Mouse (Mus musculus) stomach, embryonic 16.5 days (tissue): Measurements from ENCODE around the gene Ptprj. TPM values are rescaled to one million over a fixed set of nuclear protein-coding genes. Genes with fewer than 3 reads are reported as not detected.
"Not testable (repeated sequence)": the region's sequence is repeated elsewhere in the genome, so short reads cannot be mapped to it uniquely, and the experiment has no call there.

Experiments
- ATAC-seq: fragments of 200-750 bp; cut with Nextera tagmentation; 2 replicates; pipeline ENCODE4 v1.8.0; 2017; ENCODE audit warnings: moderate number of reproducible peaks, moderate TSS enrichment; ENCODE audit not compliant: insufficient read depth, low FRiP score
- H3K27ac ChIP-seq: fragments of 300-500 bp; sonication (generic); 2 replicates; pipeline ENCODE4 v1.5.1; 2014; ENCODE audit warnings: low read length
- H3K27me3 ChIP-seq: fragments of 300-500 bp; sonication (generic); 2 replicates; pipeline ENCODE4 v1.6.1; 2014; ENCODE audit warnings: low read length, control low read depth, mixed read lengths; ENCODE audit not compliant: control insufficient read depth, insufficient read depth
- H3K36me3 ChIP-seq: fragments of 300-500 bp; sonication (generic); 2 replicates; pipeline ENCODE4 v1.6.1; 2014; ENCODE audit warnings: low read length; ENCODE audit not compliant: control insufficient read depth, insufficient read depth
- H3K4me1 ChIP-seq: fragments of 300-500 bp; sonication (generic); 2 replicates; pipeline ENCODE4 v1.6.1; 2014; ENCODE audit warnings: low read length, control low read depth, mixed read lengths; ENCODE audit not compliant: control insufficient read depth, insufficient read depth
- H3K4me2 ChIP-seq: fragments of 300-500 bp; sonication (generic); 2 replicates; pipeline ENCODE4 v1.6.1; 2014; ENCODE audit warnings: low read depth, low read length, mixed read lengths
- H3K4me3 ChIP-seq: fragments of 300-500 bp; sonication (generic); replicated peaks from 2 replicates; pipeline ENCODE4 v1.5.1; 2014; ENCODE audit warnings: mild to moderate bottlenecking, low read length
- H3K9ac ChIP-seq: fragments of 300-500 bp; sonication (generic); 2 replicates; pipeline ENCODE4 v1.6.1; 2014; ENCODE audit warnings: low read length
- H3K9me3 ChIP-seq: fragments of 300-500 bp; sonication (generic); replicated peaks from 2 replicates; pipeline ENCODE4 v1.6.1; 2016; ENCODE audit warnings: low read length, control low read depth; ENCODE audit not compliant: control insufficient read depth
- WGBS: fragments of 180-500 bp; shearing (Covaris S2); extraction: QIAGEN DNeasy Blood & Tissue Kit; methylation state at CpG from one replicate; pipeline ENCODE4 v1.1.7; 2014; 5-methylcytosine and 5-hydroxymethylcytosine counted together
- polyA plus RNA-seq: library from polyadenylated mRNA; unstranded; fragments of >200 nt; fragmentation: Nextera tagmentation; extraction: Ambion mirVana; gene quantifications from 2 replicates; pipeline ENCODE4 v1.2.1, GENCODE M21; 2015

Gene Ptprj
- polyA plus RNA-seq, 1 experiment from 2014 or later, result 5.0 TPM

DNA sequence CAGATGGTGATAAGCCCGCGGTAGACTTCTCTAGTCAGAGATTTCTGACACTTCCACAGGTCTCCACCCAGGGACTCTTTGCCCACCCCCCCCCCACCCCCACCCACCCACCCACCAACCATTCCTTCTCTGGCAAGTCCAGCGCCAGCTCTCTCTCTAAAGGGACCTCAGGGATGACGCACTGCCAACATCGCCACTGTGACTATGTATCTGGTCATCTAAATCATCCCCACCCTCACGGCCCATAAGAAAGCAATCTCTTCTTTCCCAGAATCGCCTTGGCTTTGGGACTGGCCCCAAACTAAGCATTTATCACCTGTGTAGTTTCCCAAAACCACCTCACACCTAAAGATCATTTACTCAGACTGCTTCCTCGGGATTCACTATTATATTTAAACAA is 5.9 kb downstream of the Ptprj start:
- Histone ChIP-seq H3K36me3 (no peaks in the 10 kb centered on the region), H3K4me2 (peak overlapping the region; percentile 20), H3K4me3 (no peak overlapping the region), H3K4me1 (peaks cover 6% of the 10 kb centered on the region; the same call in 1 of the 2 replicates), H3K9ac (no peak overlapping the region), H3K27me3 (no peaks in the 10 kb centered on the region), H3K27ac (no peak overlapping the region; the same call in 1 of the 2 replicates), H3K9me3 (no peaks in the 10 kb centered on the region)
- ATAC-seq, result no peak
- WGBS, result 64% methylated on average over 8 of the region's 8 CpGs

DNA sequence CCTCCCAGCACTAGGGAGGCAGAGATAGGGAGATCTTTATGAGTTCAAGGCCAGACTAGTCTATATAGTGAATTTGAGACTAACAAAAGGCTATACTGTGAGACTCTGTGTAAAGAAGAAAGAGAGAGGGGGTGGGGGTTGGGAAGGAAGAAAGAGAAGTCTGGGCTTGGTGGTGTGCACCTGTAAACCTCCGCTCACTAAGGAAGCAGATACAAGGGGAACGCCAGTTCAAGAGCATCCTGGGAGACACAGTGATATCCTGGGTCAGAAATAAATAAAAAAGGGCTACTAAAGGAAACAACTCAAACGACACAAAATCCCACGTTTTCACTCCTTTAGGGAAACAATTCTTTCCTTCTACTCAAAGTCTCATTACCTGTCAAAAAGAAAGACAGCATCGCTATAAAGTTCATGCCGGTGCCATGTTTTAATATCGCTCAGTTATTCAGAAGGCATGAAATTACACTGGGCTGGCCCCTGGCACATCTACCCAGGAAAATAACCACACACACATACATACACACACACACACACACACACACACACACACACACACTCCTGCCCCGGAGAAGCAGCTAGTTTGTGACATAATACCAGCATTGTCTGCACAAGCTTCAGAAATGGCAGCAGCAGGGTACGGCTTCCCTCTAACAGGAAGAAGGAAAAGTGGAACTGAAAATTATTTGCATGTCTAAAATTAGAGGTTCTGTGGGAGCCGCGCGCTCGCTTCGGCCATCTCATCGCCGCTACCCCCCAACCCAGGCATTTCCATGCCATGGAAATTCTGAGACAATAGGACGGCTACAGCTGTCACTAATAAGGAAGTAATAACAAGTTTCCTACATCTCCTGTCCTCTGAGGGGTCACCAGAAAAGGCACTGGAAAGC is 6.6 kb downstream of the Ptprj start:
- H3K27ac ChIP-seq, result no peak overlapping the region; the same call in 1 of the 2 replicates
- H3K27me3 ChIP-seq, result no peaks in the 10 kb centered on the region
- peaks cover 3% of the 10 kb centered on the region; the same call in 1 of the 2 replicates for H3K4me1 ChIP-seq
- H3K9me3 ChIP-seq, result no peaks in the 10 kb centered on the region
- peak; percentile 34; the same call in 1 of the 2 replicates for ATAC-seq
- H3K4me2 ChIP-seq, result peak overlapping the region; percentile 20
- H3K36me3 ChIP-seq, result no peaks in the 10 kb centered on the region
- H3K4me3 ChIP-seq, result no peak overlapping the region
- no peak overlapping the region for H3K9ac ChIP-seq
- WGBS, result 70% methylated on average over 17 of the region's 17 CpGs

DNA sequence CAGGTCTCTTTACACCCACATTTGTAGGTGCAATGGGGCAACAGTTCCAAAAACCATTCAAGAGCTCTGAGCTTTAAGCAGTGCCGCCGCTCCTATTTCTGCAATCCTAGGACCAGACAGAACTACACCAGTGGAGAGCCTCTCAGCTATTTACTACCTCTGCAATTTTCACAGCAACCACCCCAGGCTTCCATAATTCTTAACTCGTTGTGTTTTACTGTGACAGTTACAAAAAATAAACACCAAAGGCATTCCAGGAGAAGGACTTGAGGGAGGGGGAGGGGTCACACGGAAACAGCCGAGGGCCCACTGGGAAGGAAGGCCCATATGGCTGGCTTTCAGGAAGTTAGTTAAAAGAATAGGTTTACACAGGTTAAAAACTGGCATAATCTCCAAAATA is 8.3 kb downstream of the Ptprj start:
- no peak overlapping the region for H3K4me3 ChIP-seq
- 44% methylated on average over 5 of the region's 5 CpGs for WGBS
- no peaks in the 10 kb centered on the region for H3K9me3 ChIP-seq
- H3K36me3 ChIP-seq, result no peaks in the 10 kb centered on the region
- no peak overlapping the region for H3K9ac ChIP-seq
- ATAC-seq, result no peak
- H3K4me2 ChIP-seq, result no peak overlapping the region
- H3K27me3 ChIP-seq, result no peaks in the 10 kb centered on the region
- no peaks in the 10 kb centered on the region for H3K4me1 ChIP-seq
- no peak overlapping the region for H3K27ac ChIP-seq

DNA sequence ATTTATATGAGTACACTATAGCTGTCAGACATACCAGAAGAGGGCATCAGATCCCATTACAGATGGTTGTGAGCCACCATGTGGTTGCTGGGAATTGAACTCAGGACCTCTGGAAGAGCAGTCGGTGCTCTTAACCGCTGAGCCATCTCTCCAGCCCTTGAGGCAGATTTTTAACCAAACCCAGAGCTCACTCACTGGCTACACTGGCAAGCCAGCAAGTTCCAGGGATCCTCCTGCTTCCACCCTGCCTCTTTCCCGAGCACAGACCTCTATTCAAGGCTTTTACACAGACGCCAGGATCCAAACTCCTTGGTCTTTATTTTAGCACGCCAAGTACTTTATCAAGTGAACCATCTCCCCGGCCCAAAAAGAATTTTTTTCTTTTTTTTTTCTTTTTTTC is 9.0 kb downstream of the Ptprj start:
- 90% methylated on average over 6 of the region's 6 CpGs for WGBS
- H3K9me3 ChIP-seq, H3K27ac ChIP-seq, H3K4me2 ChIP-seq, ATAC-seq, H3K4me1 ChIP-seq, H3K27me3 ChIP-seq, H3K9ac ChIP-seq, H3K36me3 ChIP-seq, H3K4me3 ChIP-seq: not testable (repeated sequence)

DNA sequence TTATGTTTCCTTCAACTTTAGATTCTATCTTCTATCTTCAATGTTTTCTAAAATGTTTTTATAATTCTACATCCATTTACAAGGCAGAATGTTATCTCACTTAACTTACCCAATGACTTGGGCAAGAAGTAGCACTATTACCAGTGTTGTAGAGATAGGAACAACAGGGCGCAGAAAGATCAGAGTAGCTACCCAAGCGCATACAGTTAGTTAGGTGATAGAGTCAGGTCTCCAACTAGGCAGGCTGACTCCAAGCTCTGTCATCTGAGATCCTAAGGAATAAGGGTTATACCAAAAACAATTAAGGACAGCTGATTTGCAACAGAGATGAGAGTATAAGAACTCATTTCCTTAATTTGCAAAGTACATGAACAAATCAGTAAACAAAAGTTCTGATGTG is 9.6 kb downstream of the Ptprj start:
- no peak for ATAC-seq
- Histone ChIP-seq H3K36me3 (no peaks in the 10 kb centered on the region), H3K4me1 (0 out of 2 replicates have a peak, but pooled peaks cover 5% of the 10 kb centered on the region), H3K9me3 (no peaks in the 10 kb centered on the region), H3K4me2 (no peak overlapping the region), H3K9ac (no peak overlapping the region), H3K27ac (no peak overlapping the region), H3K27me3 (no peaks in the 10 kb centered on the region), H3K4me3 (no peak overlapping the region)
- 91% methylated on average over 2 of the region's 2 CpGs for WGBS

DNA sequence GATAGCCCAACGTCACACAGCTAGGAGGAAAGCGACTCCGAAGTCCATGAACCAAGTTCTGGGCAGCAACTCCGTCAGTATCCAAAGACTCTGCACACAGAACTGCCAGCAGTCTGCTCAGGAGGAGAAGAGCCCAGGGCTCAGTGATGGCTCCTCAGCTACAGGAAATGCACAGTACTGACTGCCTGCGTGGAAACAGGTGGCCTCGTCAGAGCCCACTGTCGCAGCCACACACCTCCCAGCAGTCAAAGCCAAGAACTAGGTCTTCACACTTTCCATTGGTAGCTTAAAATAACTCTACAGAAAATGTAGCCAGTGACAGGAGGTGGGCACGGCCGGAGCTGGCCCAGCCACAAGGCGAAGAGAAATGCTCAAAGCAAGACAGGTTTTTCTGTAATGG is 10.2 kb downstream of the Ptprj start:
- H3K4me2 ChIP-seq, result no peak overlapping the region
- H3K4me1 ChIP-seq, result 0 out of 2 replicates have a peak, but pooled peaks cover 5% of the 10 kb centered on the region
- H3K9ac ChIP-seq, result no peak overlapping the region
- no peaks in the 10 kb centered on the region for H3K36me3 ChIP-seq
- no peak overlapping the region for H3K27ac ChIP-seq
- 81% methylated on average over 10 of the region's 10 CpGs for WGBS
- H3K4me3 ChIP-seq, result no peak overlapping the region
- ATAC-seq, result no peak
- H3K9me3 ChIP-seq, result no peaks in the 10 kb centered on the region
- no peaks in the 10 kb centered on the region for H3K27me3 ChIP-seq

DNA sequence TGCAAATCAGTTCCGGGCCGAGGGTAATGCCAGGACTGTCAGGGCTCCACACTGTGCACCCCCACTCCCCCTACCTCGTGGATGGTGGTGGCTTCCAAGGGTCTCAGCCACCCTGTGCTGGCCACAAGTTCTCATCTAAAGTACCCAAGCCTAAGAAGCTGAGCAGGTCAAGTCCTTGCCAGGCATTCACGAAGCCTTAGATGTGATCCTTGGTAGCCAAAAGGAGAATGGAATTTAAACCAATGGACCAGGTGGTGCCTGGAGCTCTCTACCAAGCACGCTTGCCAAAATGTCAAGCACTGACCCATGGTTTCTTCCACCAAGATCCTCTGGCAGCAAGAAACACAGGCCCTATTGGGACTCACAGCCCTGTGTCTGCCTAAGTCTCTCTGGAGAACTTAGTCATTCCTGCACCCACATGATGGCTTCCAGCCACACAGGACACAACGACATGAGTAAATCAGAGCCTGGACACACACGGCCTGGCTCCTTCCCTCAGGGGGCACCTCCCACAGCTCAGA is 11.4 kb downstream of the Ptprj start:
- Histone ChIP-seq H3K27me3 (no peaks in the 10 kb centered on the region), H3K36me3 (no peaks in the 10 kb centered on the region), H3K9ac (no peak overlapping the region), H3K9me3 (no peaks in the 10 kb centered on the region), H3K4me2 (no peak overlapping the region), H3K4me1 (0 out of 2 replicates have a peak, but pooled peaks cover 5% of the 10 kb centered on the region), H3K27ac (no peak overlapping the region), H3K4me3 (no peak overlapping the region)
- WGBS, result 81% methylated on average over 7 of the region's 7 CpGs
- no peak for ATAC-seq

DNA sequence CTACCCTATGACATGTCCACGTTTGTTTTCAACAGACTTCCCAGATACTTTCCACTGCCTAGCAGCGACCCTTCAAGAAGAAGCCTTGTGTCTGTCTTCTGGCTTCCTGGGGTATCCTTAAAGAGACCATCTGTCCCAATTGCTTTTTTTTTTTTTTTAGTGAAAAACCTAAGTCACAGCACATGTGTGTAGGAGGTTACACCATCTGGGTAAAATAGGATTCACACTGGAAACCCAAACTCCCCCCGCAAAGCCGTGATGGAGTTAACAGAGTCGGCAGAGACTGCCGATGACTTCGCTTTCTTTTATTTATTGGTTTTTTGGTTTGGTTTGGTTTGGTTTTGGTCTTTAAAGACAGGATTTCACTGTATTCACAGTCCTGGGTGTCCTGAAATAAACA is 12.4 kb downstream of the Ptprj start:
- no peaks in the 10 kb centered on the region for H3K9me3 ChIP-seq
- H3K4me2 ChIP-seq, result no peak overlapping the region
- no peak overlapping the region for H3K4me3 ChIP-seq
- ATAC-seq, result no peak
- WGBS, result 84% methylated on average over 7 of the region's 7 CpGs
- 0 out of 2 replicates have a peak, but pooled peaks cover 5% of the 10 kb centered on the region for H3K4me1 ChIP-seq
- no peaks in the 10 kb centered on the region for H3K27me3 ChIP-seq
- no peaks in the 10 kb centered on the region for H3K36me3 ChIP-seq
- H3K27ac ChIP-seq, result no peak overlapping the region
- H3K9ac ChIP-seq, result no peak overlapping the region

DNA sequence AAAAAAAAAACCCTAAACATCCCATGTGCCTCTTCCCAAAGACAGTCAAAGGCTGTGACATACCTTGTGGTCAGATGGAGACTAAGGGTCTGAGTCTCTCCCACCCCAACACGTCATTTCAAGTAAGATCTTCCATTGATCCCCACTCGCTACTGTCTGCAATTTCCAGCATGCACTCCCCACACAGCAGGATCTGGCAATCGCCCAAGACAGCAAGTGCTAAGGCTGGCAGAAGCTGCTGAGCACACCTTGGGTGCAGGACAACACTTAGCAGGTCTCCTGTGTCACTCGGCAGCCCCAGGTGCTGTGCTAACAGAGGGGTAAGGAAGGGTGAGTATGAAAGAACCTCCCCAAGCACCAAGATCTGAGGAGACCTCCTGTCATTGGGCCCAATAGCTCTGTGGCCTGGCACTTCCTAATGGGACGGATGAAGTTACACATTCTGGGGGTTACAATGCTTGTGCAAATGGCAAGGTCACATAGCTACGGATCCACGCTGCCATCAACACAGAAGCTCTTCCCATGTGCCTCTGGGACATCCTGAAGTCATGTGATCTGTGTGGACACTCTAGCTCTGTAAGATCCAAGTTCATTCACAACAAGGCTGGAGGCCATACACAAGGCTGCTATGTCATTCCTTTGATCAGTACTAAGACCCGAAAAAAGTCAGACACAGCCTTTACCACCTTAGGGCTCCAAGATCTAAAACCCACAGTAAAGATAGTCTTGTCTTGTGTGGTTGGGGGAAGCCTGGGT is 13.5 kb downstream of the Ptprj start:
- Histone ChIP-seq H3K27ac (no peak overlapping the region), H3K4me2 (no peak overlapping the region), H3K27me3 (no peaks in the 10 kb centered on the region), H3K9ac (no peak overlapping the region), H3K9me3 (no peaks in the 10 kb centered on the region), H3K4me1 (peaks cover 6% of the 10 kb centered on the region; the same call in 1 of the 2 replicates), H3K4me3 (no peak overlapping the region), H3K36me3 (no peaks in the 10 kb centered on the region)
- no peak for ATAC-seq
- WGBS, result 71% methylated on average over 8 of the region's 8 CpGs
